Mouse (Mus musculus): ENCODE measurements around the gene Olfr763. TPM values are rescaled to one million over a fixed set of nuclear protein-coding genes. Genes with fewer than 3 reads are reported as not detected.
"Not testable (repeated sequence)": the region's sequence is repeated elsewhere in the genome, so short reads cannot be mapped to it uniquely, and the experiment has no call there.

Olfr763 gene
- polyA plus RNA-seq, 1 experiment from 2014 or later, result not detected

DNA sequence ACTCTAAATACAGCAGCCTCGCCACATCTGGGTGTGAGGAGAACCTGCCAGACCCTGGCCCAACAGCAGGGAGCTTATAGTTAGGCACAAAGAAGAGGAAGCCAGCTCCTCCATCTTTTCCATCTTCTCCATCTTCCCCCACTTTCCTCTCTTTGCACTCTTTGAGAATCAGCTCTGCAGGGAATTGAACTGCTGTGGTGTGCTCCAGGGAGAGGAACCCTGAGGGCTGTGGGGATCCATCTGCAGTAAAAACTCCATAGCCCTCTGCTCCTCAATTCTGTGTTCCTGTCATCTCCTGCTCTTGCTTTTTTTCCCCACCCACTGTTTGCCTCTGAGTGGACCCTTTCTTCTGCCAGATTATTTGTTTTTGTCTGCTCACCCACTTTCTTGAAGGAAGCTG, 21.5 kb upstream of the Olfr763 start, which contains the start of gene Olfr9:
TSS of gene Olfr9 (plus strand) at position 301 of the 400 bp plus-strand sequence.
- not testable (repeated sequence) for ATAC-seq

DNA sequence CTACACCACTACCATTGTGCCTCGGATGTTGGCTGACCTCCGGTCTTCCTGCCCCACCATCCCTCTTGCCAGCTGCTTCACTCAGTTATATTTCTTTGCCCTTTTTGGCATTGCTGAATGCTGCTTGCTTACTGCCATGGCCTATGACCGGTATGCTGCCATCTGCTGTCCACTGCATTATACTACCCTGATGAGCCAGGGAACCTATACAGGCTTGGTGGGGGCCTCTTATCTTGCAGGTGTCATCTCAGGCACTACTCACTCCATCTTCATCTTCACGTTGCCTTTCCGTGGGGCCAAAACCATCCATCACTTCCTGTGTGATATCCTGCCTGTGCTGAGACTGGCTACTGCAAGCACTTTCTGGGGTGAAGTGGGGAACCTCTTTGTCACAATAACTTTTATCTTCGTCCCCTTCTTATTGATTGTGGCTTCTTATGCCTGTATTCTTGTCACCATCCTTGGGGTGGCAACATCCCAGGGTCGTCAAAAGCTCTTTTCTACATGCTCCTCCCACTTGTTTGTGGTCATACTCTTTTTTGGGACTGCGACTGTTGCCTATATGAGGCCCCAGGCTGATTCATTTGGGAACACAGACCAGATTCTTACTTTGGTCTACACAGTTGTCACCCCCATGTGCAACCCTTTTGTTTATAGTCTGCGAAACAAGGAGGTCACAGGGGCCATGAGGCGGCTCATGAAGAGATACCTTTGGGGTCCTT, 20.3 kb upstream of the Olfr763 start:
- H3K27ac ChIP-seq (ENCODE audit: low read length); H3K4me3 ChIP-seq (ENCODE audit: low read length); H3K4me2 ChIP-seq (ENCODE audit: low read depth, low read length); H3K36me3 ChIP-seq (ENCODE audit: control insufficient read depth, insufficient read depth, low read length); H3K9me3 ChIP-seq (ENCODE audit: control insufficient read depth, low read length); H3K4me1 ChIP-seq (ENCODE audit: control insufficient read depth, insufficient read depth, low read length); H3K9ac ChIP-seq (ENCODE audit: low read depth, low read length); H3K27me3 ChIP-seq (replicated peaks; ENCODE audit: control insufficient read depth, insufficient read depth, low read length): not testable (repeated sequence)
- 62% methylated on average over 7 of the region's 10 CpGs for WGBS
- ATAC-seq, result peak; percentile 60; the same call in 1 of the 2 replicates

More for the DNA sequence above, 21.5 kb upstream of the Olfr763 start, which contains the start of gene Olfr9:
- WGBS, result 42% methylated on average over 1 of the region's 1 CpGs
- H3K9me3 ChIP-seq (ENCODE audit: control insufficient read depth, low read length); H3K4me2 ChIP-seq (ENCODE audit: low read depth, low read length); H3K9ac ChIP-seq (ENCODE audit: low read depth, low read length); H3K27me3 ChIP-seq (replicated peaks; ENCODE audit: control insufficient read depth, insufficient read depth, low read length); H3K4me3 ChIP-seq (ENCODE audit: low read length); H3K36me3 ChIP-seq (ENCODE audit: control insufficient read depth, insufficient read depth, low read length); H3K27ac ChIP-seq (ENCODE audit: low read length); H3K4me1 ChIP-seq (ENCODE audit: control insufficient read depth, insufficient read depth, low read length): not testable (repeated sequence)

GRCm38 (mm10) chr10:128990994-128991393, 19.6 kb upstream of the Olfr763 start:
- H3K27me3 ChIP-seq (replicated peaks; ENCODE audit: control insufficient read depth, insufficient read depth, low read length), result no peaks in the 10 kb centered on the region
- H3K9ac ChIP-seq (ENCODE audit: low read depth, low read length), result no peak overlapping the region
- no peaks in the 10 kb centered on the region for H3K36me3 ChIP-seq (ENCODE audit: control insufficient read depth, insufficient read depth, low read length)
- H3K4me1 ChIP-seq (ENCODE audit: control insufficient read depth, insufficient read depth, low read length), result no peaks in the 10 kb centered on the region
- H3K9me3 ChIP-seq (ENCODE audit: control insufficient read depth, low read length), result no peaks in the 10 kb centered on the region
- H3K4me2 ChIP-seq (ENCODE audit: low read depth, low read length), result no peak overlapping the region
- H3K27ac ChIP-seq (ENCODE audit: low read length), result no peak overlapping the region
- no peak for ATAC-seq
- no peak overlapping the region for H3K4me3 ChIP-seq (ENCODE audit: low read length)

DNA sequence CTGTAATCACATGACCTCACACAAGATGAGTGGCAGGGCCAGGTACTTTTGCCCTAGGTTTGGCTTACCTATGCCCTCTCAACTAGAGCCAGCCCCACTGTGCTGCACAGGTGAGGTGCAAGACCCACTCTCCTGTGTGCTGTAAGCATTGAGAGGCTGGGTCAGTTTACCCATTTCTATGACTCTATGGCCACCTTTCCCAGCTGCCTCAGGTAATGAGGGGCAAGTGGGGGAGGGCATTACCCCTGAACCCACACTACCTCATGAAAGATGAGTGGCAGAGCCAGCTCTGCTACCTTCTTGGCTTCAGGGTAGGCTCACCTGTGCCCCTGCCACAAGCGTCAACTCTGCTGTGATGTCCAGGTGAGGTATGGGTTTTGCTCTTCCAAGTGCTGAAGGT, 14.8 kb upstream of the Olfr763 start:
- Histone ChIP-seq H3K4me3 (ENCODE audit: low read length) (no peak overlapping the region), H3K9me3 (ENCODE audit: control insufficient read depth, low read length) (no peaks in the 10 kb centered on the region), H3K4me2 (ENCODE audit: low read depth, low read length) (no peak overlapping the region), H3K9ac (ENCODE audit: low read depth, low read length) (no peak overlapping the region), H3K4me1 (ENCODE audit: control insufficient read depth, insufficient read depth, low read length) (no peaks in the 10 kb centered on the region), H3K27ac (ENCODE audit: low read length) (no peak overlapping the region), H3K27me3 (replicated peaks; ENCODE audit: control insufficient read depth, insufficient read depth, low read length) (no peaks in the 10 kb centered on the region), H3K36me3 (ENCODE audit: control insufficient read depth, insufficient read depth, low read length) (no peaks in the 10 kb centered on the region)
- WGBS, result 92% methylated on average over 1 of the region's 1 CpGs
- no peak for ATAC-seq

- WGBS, result 75% methylated on average over 4 of the region's 4 CpGs
- no peaks in the 10 kb centered on the region for H3K9me3 ChIP-seq (ENCODE audit: control insufficient read depth, low read length)
- H3K27ac ChIP-seq (ENCODE audit: low read length), result no peak overlapping the region
- no peak for ATAC-seq
- no peaks in the 10 kb centered on the region for H3K27me3 ChIP-seq (replicated peaks; ENCODE audit: control insufficient read depth, insufficient read depth, low read length)
- no peak overlapping the region for H3K9ac ChIP-seq (ENCODE audit: low read depth, low read length)
- H3K4me2 ChIP-seq (ENCODE audit: low read depth, low read length), result no peak overlapping the region
- H3K4me3 ChIP-seq (ENCODE audit: low read length), result no peak overlapping the region
- H3K4me1 ChIP-seq (ENCODE audit: control insufficient read depth, insufficient read depth, low read length), result no peaks in the 10 kb centered on the region
- no peaks in the 10 kb centered on the region for H3K36me3 ChIP-seq (ENCODE audit: control insufficient read depth, insufficient read depth, low read length)
Measured at GRCm38 (mm10) chr10:128996523-128997040, 14.0 kb upstream of the Olfr763 start.

- WGBS, result 65% methylated on average over 14 of the region's 14 CpGs
- 0 out of 2 replicates have a peak, but pooled peaks cover 5% of the 10 kb centered on the region for H3K9me3 ChIP-seq (ENCODE audit: control insufficient read depth, low read length)
- no peak overlapping the region for H3K4me3 ChIP-seq (ENCODE audit: low read length)
- H3K4me2 ChIP-seq (ENCODE audit: low read depth, low read length), result no peak overlapping the region
- ATAC-seq, result peak; percentile 96
- H3K27me3 ChIP-seq (replicated peaks; ENCODE audit: control insufficient read depth, insufficient read depth, low read length), result no peaks in the 10 kb centered on the region
- no peaks in the 10 kb centered on the region for H3K36me3 ChIP-seq (ENCODE audit: control insufficient read depth, insufficient read depth, low read length)
- peak overlapping the region; percentile 69 for H3K27ac ChIP-seq (ENCODE audit: low read length)
- no peak overlapping the region for H3K9ac ChIP-seq (ENCODE audit: low read depth, low read length)
- H3K4me1 ChIP-seq (ENCODE audit: control insufficient read depth, insufficient read depth, low read length), result no peaks in the 10 kb centered on the region
Measured at GRCm38 (mm10) chr10:129004032-129004920, 6.3 kb upstream of the Olfr763 start.

DNA sequence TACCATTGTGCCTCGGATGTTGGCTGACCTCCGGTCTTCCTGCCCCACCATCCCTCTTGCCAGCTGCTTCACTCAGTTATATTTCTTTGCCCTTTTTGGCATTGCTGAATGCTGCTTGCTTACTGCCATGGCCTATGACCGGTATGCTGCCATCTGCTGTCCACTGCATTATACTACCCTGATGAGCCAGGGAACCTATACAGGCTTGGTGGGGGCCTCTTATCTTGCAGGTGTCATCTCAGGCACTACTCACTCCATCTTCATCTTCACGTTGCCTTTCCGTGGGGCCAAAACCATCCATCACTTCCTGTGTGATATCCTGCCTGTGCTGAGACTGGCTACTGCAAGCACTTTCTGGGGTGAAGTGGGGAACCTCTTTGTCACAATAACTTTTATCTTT, 920 bp downstream of the Olfr763 start:
- not testable (repeated sequence) for H3K9me3 ChIP-seq (ENCODE audit: control insufficient read depth, low read length); H3K27me3 ChIP-seq (replicated peaks; ENCODE audit: control insufficient read depth, insufficient read depth, low read length); H3K36me3 ChIP-seq (ENCODE audit: control insufficient read depth, insufficient read depth, low read length); H3K27ac ChIP-seq (ENCODE audit: low read length); H3K9ac ChIP-seq (ENCODE audit: low read depth, low read length); H3K4me3 ChIP-seq (ENCODE audit: low read length); H3K4me1 ChIP-seq (ENCODE audit: control insufficient read depth, insufficient read depth, low read length); H3K4me2 ChIP-seq (ENCODE audit: low read depth, low read length)
- WGBS, result 75% methylated on average over 2 of the region's 5 CpGs
- peak; percentile 56 for ATAC-seq

DNA sequence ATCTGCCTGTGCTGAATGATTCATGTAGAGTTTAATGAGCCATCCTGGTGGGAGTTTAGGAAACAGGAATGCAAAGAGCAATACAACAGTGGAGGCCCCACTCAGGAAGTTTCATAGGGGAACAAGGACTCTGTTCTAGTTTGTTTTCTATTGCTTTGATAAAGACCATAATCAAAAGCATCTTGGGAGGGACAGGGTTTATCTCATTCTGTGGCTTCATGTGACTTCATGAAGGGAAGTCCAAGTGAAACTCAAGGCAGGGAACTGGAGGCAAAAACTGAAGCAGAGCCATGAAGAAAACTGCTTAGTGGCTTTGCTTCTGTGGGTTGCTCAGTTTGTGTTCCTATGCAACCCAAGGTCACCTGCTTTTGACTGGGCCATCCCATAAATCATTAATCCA, 3.9 kb downstream of the Olfr763 start:
- Histone ChIP-seq H3K4me3 (ENCODE audit: low read length) (no peak overlapping the region), H3K27ac (ENCODE audit: low read length) (no peak overlapping the region), H3K4me1 (ENCODE audit: control insufficient read depth, insufficient read depth, low read length) (no peaks in the 10 kb centered on the region), H3K36me3 (ENCODE audit: control insufficient read depth, insufficient read depth, low read length) (no peaks in the 10 kb centered on the region), H3K9ac (ENCODE audit: low read depth, low read length) (no peak overlapping the region), H3K4me2 (ENCODE audit: low read depth, low read length) (no peak overlapping the region), H3K27me3 (replicated peaks; ENCODE audit: control insufficient read depth, insufficient read depth, low read length) (no peaks in the 10 kb centered on the region), H3K9me3 (ENCODE audit: control insufficient read depth, low read length) (no peaks in the 10 kb centered on the region)
- ATAC-seq, result no peak

DNA sequence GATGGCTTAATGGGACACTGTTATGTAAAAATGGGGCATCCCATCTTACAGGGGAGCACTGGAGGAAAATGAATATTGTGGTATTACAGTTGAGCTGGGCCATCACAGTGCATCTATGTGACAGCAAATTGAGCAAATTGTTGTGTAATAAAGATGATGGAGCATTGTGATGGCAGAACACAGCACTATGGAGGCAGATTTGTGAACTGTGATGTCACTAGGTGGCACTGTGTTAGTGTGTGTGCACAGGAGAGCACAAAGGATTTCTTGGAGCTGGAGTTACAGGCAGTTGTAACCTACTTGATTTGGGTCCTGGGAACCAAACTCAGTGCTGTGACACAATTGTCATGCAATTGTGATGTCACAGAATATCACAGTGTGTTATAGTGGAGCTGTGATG, 12.7 kb downstream of the Olfr763 start:
- no peak overlapping the region for H3K27ac ChIP-seq (ENCODE audit: low read length)
- no peak overlapping the region for H3K9ac ChIP-seq (ENCODE audit: low read depth, low read length)
- no peak overlapping the region for H3K4me2 ChIP-seq (ENCODE audit: low read depth, low read length)
- H3K4me1 ChIP-seq (ENCODE audit: control insufficient read depth, insufficient read depth, low read length), result no peaks in the 10 kb centered on the region
- no peak overlapping the region for H3K4me3 ChIP-seq (ENCODE audit: low read length)
- H3K27me3 ChIP-seq (replicated peaks; ENCODE audit: control insufficient read depth, insufficient read depth, low read length), result no peaks in the 10 kb centered on the region
- H3K36me3 ChIP-seq (ENCODE audit: control insufficient read depth, insufficient read depth, low read length), result no peaks in the 10 kb centered on the region
- ATAC-seq, result no peak
- no peaks in the 10 kb centered on the region for H3K9me3 ChIP-seq (ENCODE audit: control insufficient read depth, low read length)

Measured in intestine, embryonic 16.5 days (tissue).